Mouse (Mus musculus): ENCODE data around the gene Pcgf6.
A peak's percentile ranks its signal among the peaks of the same experiment; 100 is the strongest.
"Not testable (repeated sequence)": the region's sequence is repeated elsewhere in the genome, so short reads cannot be mapped to it uniquely, and the experiment has no call there.

Gene Pcgf6

GRCm38 (mm10) chr19:46996095-46996494, 54.6 kb downstream of the Pcgf6 start:
- no peak for DNase-seq

GRCm38 (mm10) chr19:46992329-46992728, 58.4 kb downstream of the Pcgf6 start:
- not testable (repeated sequence) for DNase-seq

- peak; percentile 94 to 96 for DNase-seq
Observed at GRCm38 (mm10) chr19:46991145-46991544, 59.6 kb downstream of the Pcgf6 start.

- DNase-seq = not testable (repeated sequence)
Observed at GRCm38 (mm10) chr19:46990625-46991024, 60.1 kb downstream of the Pcgf6 start.

- DNase-seq = no peak
Observed at GRCm38 (mm10) chr19:46990153-46990518, 60.6 kb downstream of the Pcgf6 start.

GRCm38 (mm10) chr19:46989479-46990152, 61.1 kb downstream of the Pcgf6 start:
- no peak for DNase-seq

- DNase-seq = no peak
Observed at GRCm38 (mm10) chr19:46988231-46989087, 62.2 kb downstream of the Pcgf6 start.

- no peak for DNase-seq
Observed at GRCm38 (mm10) chr19:46987646-46988045, 63.1 kb downstream of the Pcgf6 start.

- no peak for DNase-seq
Observed at GRCm38 (mm10) chr19:46984726-46985622, 65.7 kb downstream of the Pcgf6 start.

- DNase-seq = no peak
Observed at GRCm38 (mm10) chr19:46983966-46984380, 66.7 kb downstream of the Pcgf6 start.

Measured in cerebellum, postnatal 14 days (tissue).